25 mouse cellular contexts compared by ENCODE assay signal in genomic region chr12:56005321-56005720, GRCm38 (mm10).
A peak's percentile ranks its signal among the peaks of the same experiment; 100 is the strongest.
DNase-seq lines count a peak whose midpoint lies in the region; ATAC-seq lines count a peak whose summit lies in the region.
"Had no signal": no experiment of that assay in that cellular context is flagged by ENCODE, and none has a peak within 500 bp of the region (broad histone marks: within the 10 kb centered on the region; RNA-seq: fewer than 3 reads in every experiment).

No protein-coding gene starts in this region.

- DNase-seq in forebrain, embryonic 14.5 days (ENCODE audit: low spot score): peak; percentile 46
- no peak for DNase-seq in forebrain, embryonic 10.5 days (ENCODE audit: extremely low spot score, low spot score)
- DNase-seq in midbrain, embryonic 14.5 days: peak; percentile 54
- no peak for DNase-seq in midbrain, embryonic 10.5 days (ENCODE audit: low spot score)
- peak; percentile 38 for DNase-seq in embryonic facial prominence, embryonic 10.5 days (ENCODE audit: low spot score)
- DNase-seq in retina, embryonic 14.5 days (ENCODE audit: low spot score): peak; percentile 83
- DNase-seq in gastrocnemius, postnatal 4 days (ENCODE audit: low spot score in 2 of 2): no peak
- DNase-seq: adrenal gland, adult 8-10 months; B cell, adult 2 months; cerebellum, adult 18-20 months; cerebellum, postnatal 14 days; heart, postnatal 4 days; kidney, adult 8-10 months; kidney, postnatal 10 days; left cerebral cortex, postnatal 4 days; lung, embryonic 14.5 days; thymus, adult 18-20 months; thymus, postnatal 36 days had no signal

- WGBS in forebrain, embryonic 14.5 days: 3% methylated on average over 6 of the region's 6 CpGs
- WGBS in forebrain, embryonic 10.5 days: 10% methylated on average over 6 of the region's 6 CpGs
- WGBS in midbrain, embryonic 14.5 days: 8% methylated on average over 6 of the region's 6 CpGs
- WGBS in midbrain, embryonic 10.5 days: 28% methylated on average over 6 of the region's 6 CpGs
- 11% methylated on average over 6 of the region's 6 CpGs for WGBS in embryonic facial prominence, embryonic 10.5 days

- H3K27me3 ChIP-seq in forebrain, embryonic 14.5 days (replicated peaks; ENCODE audit: control insufficient read depth, insufficient read depth, low read length): peaks cover 10% of the 10 kb centered on the region
- H3K27me3 ChIP-seq in forebrain, embryonic 10.5 days (ENCODE audit: poor library complexity, severe bottlenecking): peaks cover 84% of the 10 kb centered on the region
- H3K27me3 ChIP-seq in midbrain, embryonic 14.5 days (ENCODE audit: control insufficient read depth, insufficient read depth, low read length): no peaks in the 10 kb centered on the region
- H3K27me3 ChIP-seq in midbrain, embryonic 10.5 days (ENCODE audit: low read depth, poor library complexity, severe bottlenecking): no peaks in the 10 kb centered on the region
- no peaks in the 10 kb centered on the region for H3K27me3 ChIP-seq in embryonic facial prominence, embryonic 10.5 days (replicated peaks; ENCODE audit: low read depth, poor library complexity, severe bottlenecking)
- H3K27me3 ChIP-seq: CH12.LX; intestine, embryonic 15.5 days; limb, embryonic 15.5 days; neural tube, embryonic 12.5 days had no signal

- no peak overlapping the region for H3K9ac ChIP-seq in forebrain, embryonic 14.5 days (ENCODE audit: low read length)
- no peak overlapping the region for H3K9ac ChIP-seq in midbrain, embryonic 14.5 days (replicated peaks; ENCODE audit: low read length)
- H3K9ac ChIP-seq: intestine, embryonic 15.5 days; limb, embryonic 15.5 days; liver, embryonic 14.5 days; lung, embryonic 14.5 days; neural tube, embryonic 12.5 days had no signal

- peaks cover 10% of the 10 kb centered on the region for H3K4me1 ChIP-seq in forebrain, embryonic 14.5 days (ENCODE audit: control insufficient read depth, insufficient read depth, low read length)
- peaks cover 31% of the 10 kb centered on the region for H3K4me1 ChIP-seq in forebrain, embryonic 10.5 days
- H3K4me1 ChIP-seq in midbrain, embryonic 14.5 days (ENCODE audit: control insufficient read depth, insufficient read depth, low read length): peaks cover 15% of the 10 kb centered on the region
- peaks cover 26% of the 10 kb centered on the region for H3K4me1 ChIP-seq in midbrain, embryonic 10.5 days
- H3K4me1 ChIP-seq in embryonic facial prominence, embryonic 10.5 days: peaks cover 19% of the 10 kb centered on the region
- H3K4me1 ChIP-seq: intestine, embryonic 15.5 days; limb, embryonic 15.5 days had no signal

- no peak for ATAC-seq in forebrain, embryonic 14.5 days
- ATAC-seq in midbrain, embryonic 14.5 days (ENCODE audit: low FRiP score, low TSS enrichment): no peak
- ATAC-seq: intestine, embryonic 15.5 days; Patski had no signal

- H3K27ac ChIP-seq in forebrain, embryonic 14.5 days (ENCODE audit: low read depth, low read length): no peak overlapping the region
- H3K27ac ChIP-seq in forebrain, embryonic 10.5 days: no peak overlapping the region
- no peak overlapping the region for H3K27ac ChIP-seq in midbrain, embryonic 14.5 days (replicated peaks; ENCODE audit: low read depth, low read length)
- no peak overlapping the region for H3K27ac ChIP-seq in midbrain, embryonic 10.5 days (replicated peaks)
- no peak overlapping the region for H3K27ac ChIP-seq in embryonic facial prominence, embryonic 10.5 days (replicated peaks)
- H3K27ac ChIP-seq: intestine, embryonic 15.5 days; limb, embryonic 15.5 days; liver, embryonic 14.5 days; neural tube, embryonic 12.5 days had no signal

- H3K36me3 ChIP-seq in forebrain, embryonic 14.5 days (ENCODE audit: control insufficient read depth, insufficient read depth, low read length): no peaks in the 10 kb centered on the region
- H3K36me3 ChIP-seq in forebrain, embryonic 10.5 days (replicated peaks): no peaks in the 10 kb centered on the region
- H3K36me3 ChIP-seq in midbrain, embryonic 14.5 days (ENCODE audit: control insufficient read depth, insufficient read depth, low read length): no peaks in the 10 kb centered on the region
- no peaks in the 10 kb centered on the region for H3K36me3 ChIP-seq in midbrain, embryonic 10.5 days
- H3K36me3 ChIP-seq in embryonic facial prominence, embryonic 10.5 days (replicated peaks): no peaks in the 10 kb centered on the region
- H3K36me3 ChIP-seq: G1E; intestine, embryonic 15.5 days; limb, embryonic 15.5 days; neural tube, embryonic 12.5 days had no signal

- no peak overlapping the region for H3K4me3 ChIP-seq in forebrain, embryonic 14.5 days (ENCODE audit: low read depth, low read length)
- no peak overlapping the region for H3K4me3 ChIP-seq in forebrain, embryonic 10.5 days
- H3K4me3 ChIP-seq in midbrain, embryonic 14.5 days (replicated peaks; ENCODE audit: low read depth, low read length): no peak overlapping the region
- H3K4me3 ChIP-seq in midbrain, embryonic 10.5 days: no peak overlapping the region
- no peak overlapping the region for H3K4me3 ChIP-seq in embryonic facial prominence, embryonic 10.5 days
- H3K4me3 ChIP-seq: intestine, embryonic 15.5 days; limb, embryonic 15.5 days; neural tube, embryonic 12.5 days had no signal

- H3K4me2 ChIP-seq in forebrain, embryonic 14.5 days (ENCODE audit: low read length): no peak overlapping the region
- no peak overlapping the region for H3K4me2 ChIP-seq in midbrain, embryonic 14.5 days (ENCODE audit: low read length)
- H3K4me2 ChIP-seq: intestine, embryonic 15.5 days; limb, embryonic 15.5 days; lung, embryonic 14.5 days; neural tube, embryonic 12.5 days had no signal

- no peaks in the 10 kb centered on the region for H3K9me3 ChIP-seq in forebrain, embryonic 14.5 days (replicated peaks; ENCODE audit: control insufficient read depth, low read length)
- H3K9me3 ChIP-seq in forebrain, embryonic 10.5 days: no peaks in the 10 kb centered on the region
- no peaks in the 10 kb centered on the region for H3K9me3 ChIP-seq in midbrain, embryonic 14.5 days (ENCODE audit: control insufficient read depth, low read length)
- H3K9me3 ChIP-seq in midbrain, embryonic 10.5 days (replicated peaks): no peaks in the 10 kb centered on the region
- H3K9me3 ChIP-seq in embryonic facial prominence, embryonic 10.5 days: no peaks in the 10 kb centered on the region
- H3K9me3 ChIP-seq: G1E; intestine, embryonic 15.5 days; limb, embryonic 15.5 days; neural tube, embryonic 12.5 days had no signal

Comparison
In these comparisons a context has a peak if more than half of its experiments do, and no peak if none do; other contexts are left out.
1. DNase-seq: peak in forebrain, embryonic 14.5 days (single experiment), midbrain, embryonic 14.5 days (single experiment), embryonic facial prominence, embryonic 10.5 days (single experiment) and retina, embryonic 14.5 days (single experiment); none in forebrain, embryonic 10.5 days (single experiment), midbrain, embryonic 10.5 days (single experiment) and gastrocnemius, postnatal 4 days (0 of 2).